Mouse (Mus musculus) liver, postnatal 0 days (tissue): ENCODE measurements around the gene Agtpbp1.

Source experiments
- CTCF ChIP-seq: sonication (generic); IDR thresholded peaks from 2 replicates; pipeline ENCODE4 v1.5.1; 2016; ENCODE audit warnings: antibody characterized with exemption, low read depth
- EP300 ChIP-seq: IDR thresholded peaks from 2 replicates; pipeline ENCODE4 v1.6.1; 2016; ENCODE audit warnings: antibody characterized with exemption, low read depth, mild to moderate bottlenecking

DNA sequence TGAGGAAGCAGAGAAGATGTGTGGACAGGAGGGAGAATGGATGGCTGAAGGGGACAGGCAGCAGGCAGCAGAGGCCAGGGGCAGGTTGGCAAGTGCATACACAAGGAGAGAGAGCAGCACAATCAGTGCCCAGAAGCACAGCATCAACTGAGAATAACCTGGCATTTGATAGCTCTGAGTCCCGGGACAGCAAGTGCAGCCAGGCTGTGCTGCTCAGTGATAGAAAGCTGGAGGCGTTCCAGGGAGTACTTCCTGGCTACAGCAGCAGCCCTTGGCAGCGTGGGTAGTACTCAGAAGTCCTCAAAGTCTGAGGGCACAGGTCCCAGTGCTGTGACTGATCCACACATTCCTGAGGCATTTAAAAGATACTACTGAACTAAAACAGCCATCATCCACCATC is 117.4 kb downstream of the Agtpbp1 start:
- TF ChIP-seq CTCF, result no peak
- no peak for TF ChIP-seq EP300
